Mouse (Mus musculus) myocyte (in vitro differentiated cells): ENCODE measurements around the gene Zfyve1.

ENCODE experiments used
- CEBPB ChIP-seq: IDR thresholded peaks from 2 replicates; pipeline ENCODE4 v1.6.1; 2011; ENCODE audit warnings: mild to moderate bottlenecking, moderate library complexity; ENCODE audit not compliant: poor library complexity, insufficient read depth, severe bottlenecking
- E2F4 ChIP-seq: IDR thresholded peaks from one replicate; pipeline ENCODE4 v1.6.1; 2011; ENCODE audit warnings: mild to moderate bottlenecking, control low read depth, moderate library complexity; ENCODE audit not compliant: insufficient read depth
- MAX ChIP-seq: IDR thresholded peaks from one replicate; pipeline ENCODE4 v1.6.1; 2011; ENCODE audit warnings: low read depth, mild to moderate bottlenecking, control low read depth
- MYOD1 ChIP-seq, 3 experiments: IDR thresholded peaks; one replicate each; pipeline ENCODE4 v1.6.1; 2011; ENCODE audit warnings: control low read depth in 2 of 3, low read depth in 2 of 3, mild to moderate bottlenecking in 2 of 3, moderate library complexity in 1 of 3; ENCODE audit not compliant: insufficient read length in 2 of 3, control insufficient read depth in 1 of 3
- MYOG ChIP-seq, 3 experiments: IDR thresholded peaks; one replicate each; pipeline ENCODE4 v1.6.1; 2011; ENCODE audit warnings: control low read depth in 2 of 3, low read depth in 2 of 3, mild to moderate bottlenecking in 2 of 3; ENCODE audit not compliant: insufficient read length in 2 of 3, control insufficient read depth in 1 of 3, insufficient read depth in 1 of 3
- POLR2A ChIP-seq: IDR thresholded peaks from one replicate; pipeline ENCODE4 v1.6.1; 2011; ENCODE audit warnings: low read depth, mild to moderate bottlenecking, control low read depth, moderate library complexity; ENCODE audit not compliant: insufficient read length
- POLR2AphosphoS2 ChIP-seq: IDR thresholded peaks from one replicate; pipeline ENCODE4 v1.6.1; 2011; ENCODE audit warnings: low read depth, control low read depth; ENCODE audit not compliant: insufficient read length
- USF1 ChIP-seq: IDR thresholded peaks from one replicate; pipeline ENCODE4 v1.6.1; 2011; ENCODE audit warnings: low read depth, mild to moderate bottlenecking, control low read depth, moderate library complexity

- TF ChIP-seq E2F4 (no peak), POLR2A (peak; percentile 57), MYOG (IDR thresholded peaks at IDR 0.05; ENCODE audit: control insufficient read depth in 1 of 3, insufficient read depth in 1 of 3, insufficient read length in 2 of 3, low read depth in 2 of 3) (no peak), POLR2AphosphoS2 (no peak), MAX (no peak), USF1 (no peak), CEBPB (no peak), MYOD1 (IDR thresholded peaks at IDR 0.05; ENCODE audit: control insufficient read depth in 1 of 3, insufficient read length in 2 of 3, low read depth in 2 of 3) (no peak)
These were observed 76.6 kb downstream of the Zfyve1 start, which contains the start of gene Dcaf4 for GRCm38 (mm10) chr12:83520311-83520890.
